Mouse (Mus musculus): ENCODE measurements around the gene Uox. TPM values are rescaled to one million over a fixed set of nuclear protein-coding genes. Genes with fewer than 3 reads are reported as not detected.

The Uox gene
- 0.09 TPM in 1 of 2 replicates, not detected in the other for polyA plus RNA-seq (2015; fragmentation: Nextera tagmentation; extraction: Ambion mirVana)

- Histone ChIP-seq H3K9me3 (replicated peaks; ENCODE audit: control insufficient read depth, low read length, poor library complexity, severe bottlenecking) (no peaks in the 10 kb centered on the region), H3K36me3 (ENCODE audit: control insufficient read depth, insufficient read depth, low read length) (no peaks in the 10 kb centered on the region), H3K27ac (ENCODE audit: low read length) (no peak within 1 kb of the TSS), H3K27me3 (ENCODE audit: control insufficient read depth, insufficient read depth, low read depth, low read length) (no peaks in the 10 kb centered on the region), H3K4me3 (ENCODE audit: low read depth, low read length) (no peak within 1 kb of the TSS), H3K9ac (ENCODE audit: low read depth, low read length) (no peak within 1 kb of the TSS), H3K4me2 (ENCODE audit: low read length) (no peak within 1 kb of the TSS), H3K4me1 (ENCODE audit: control insufficient read depth, insufficient read depth, low read length) (no peaks in the 10 kb centered on the region)
- ATAC-seq, result no peak
- 79% methylated on average over 10 of the region's 10 CpGs for WGBS
Observed at GRCm38 (mm10) chr3:146570148-146570782, at the start of gene Uox. Uox (plus strand) TSS chr3:146570426.

- Histone ChIP-seq H3K4me3 (ENCODE audit: low read depth, low read length) (peak within 1 kb of the TSS; percentile 85), H3K27ac (ENCODE audit: low read length) (peak within 1 kb of the TSS; percentile 98), H3K27me3 (ENCODE audit: control insufficient read depth, insufficient read depth, low read depth, low read length) (no peaks in the 10 kb centered on the region), H3K4me2 (ENCODE audit: low read length) (peak within 1 kb of the TSS; percentile 56), H3K9me3 (replicated peaks; ENCODE audit: control insufficient read depth, low read length, poor library complexity, severe bottlenecking) (no peaks in the 10 kb centered on the region), H3K4me1 (ENCODE audit: control insufficient read depth, insufficient read depth, low read length) (peaks cover 5% of the 10 kb centered on the region), H3K9ac (ENCODE audit: low read depth, low read length) (peak within 1 kb of the TSS; percentile 85), H3K36me3 (ENCODE audit: control insufficient read depth, insufficient read depth, low read length) (peaks cover 10% of the 10 kb centered on the region)
- under 1% methylated on average over 59 of the region's 82 CpGs for WGBS
- peak; percentile 97 for ATAC-seq
Observed at GRCm38 (mm10) chr3:146520798-146521651, 49.2 kb upstream of the Uox start, which contains the start of gene Rpf1. Rpf1 (minus strand) TSS chr3:146521429.

- 18% methylated on average over 8 of the region's 8 CpGs for WGBS
- H3K9ac ChIP-seq (ENCODE audit: low read depth, low read length), result peak overlapping the region; percentile 85; the same call in 1 of the 2 replicates
- no peaks in the 10 kb centered on the region for H3K27me3 ChIP-seq (ENCODE audit: control insufficient read depth, insufficient read depth, low read depth, low read length)
- peak overlapping the region; percentile 98 for H3K27ac ChIP-seq (ENCODE audit: low read length)
- H3K9me3 ChIP-seq (replicated peaks; ENCODE audit: control insufficient read depth, low read length, poor library complexity, severe bottlenecking), result no peaks in the 10 kb centered on the region
- H3K4me2 ChIP-seq (ENCODE audit: low read length), result peak overlapping the region; percentile 56
- H3K36me3 ChIP-seq (ENCODE audit: control insufficient read depth, insufficient read depth, low read length), result peaks cover 10% of the 10 kb centered on the region
- peak overlapping the region; percentile 85 for H3K4me3 ChIP-seq (ENCODE audit: low read depth, low read length)
- ATAC-seq, result no peak
- peaks cover 5% of the 10 kb centered on the region for H3K4me1 ChIP-seq (ENCODE audit: control insufficient read depth, insufficient read depth, low read length)
Observed at GRCm38 (mm10) chr3:146521652-146522020, 48.6 kb upstream of the Uox start.

- H3K4me3 ChIP-seq (ENCODE audit: low read depth, low read length), result no peak overlapping the region
- no peak for ATAC-seq
- H3K27me3 ChIP-seq (ENCODE audit: control insufficient read depth, insufficient read depth, low read depth, low read length), result no peaks in the 10 kb centered on the region
- H3K9me3 ChIP-seq (replicated peaks; ENCODE audit: control insufficient read depth, low read length, poor library complexity, severe bottlenecking), result no peaks in the 10 kb centered on the region
- H3K36me3 ChIP-seq (ENCODE audit: control insufficient read depth, insufficient read depth, low read length), result no peaks in the 10 kb centered on the region
- H3K27ac ChIP-seq (ENCODE audit: low read length), result no peak overlapping the region
- no peaks in the 10 kb centered on the region for H3K4me1 ChIP-seq (ENCODE audit: control insufficient read depth, insufficient read depth, low read length)
- no peak overlapping the region for H3K9ac ChIP-seq (ENCODE audit: low read depth, low read length)
- WGBS, result 16% methylated on average over 2 of the region's 2 CpGs
- no peak overlapping the region for H3K4me2 ChIP-seq (ENCODE audit: low read length)
Observed at GRCm38 (mm10) chr3:146528335-146528734, 41.9 kb upstream of the Uox start.

- Histone ChIP-seq H3K4me2 (ENCODE audit: low read length) (no peak overlapping the region), H3K9ac (ENCODE audit: low read depth, low read length) (no peak overlapping the region), H3K36me3 (ENCODE audit: control insufficient read depth, insufficient read depth, low read length) (no peaks in the 10 kb centered on the region), H3K27ac (ENCODE audit: low read length) (no peak overlapping the region), H3K27me3 (ENCODE audit: control insufficient read depth, insufficient read depth, low read depth, low read length) (no peaks in the 10 kb centered on the region), H3K9me3 (replicated peaks; ENCODE audit: control insufficient read depth, low read length, poor library complexity, severe bottlenecking) (no peaks in the 10 kb centered on the region), H3K4me3 (ENCODE audit: low read depth, low read length) (no peak overlapping the region), H3K4me1 (ENCODE audit: control insufficient read depth, insufficient read depth, low read length) (no peaks in the 10 kb centered on the region)
- 54% methylated on average over 6 of the region's 6 CpGs for WGBS
- ATAC-seq, result no peak
Observed at GRCm38 (mm10) chr3:146534986-146535385, 35.2 kb upstream of the Uox start.

- H3K36me3 ChIP-seq (ENCODE audit: control insufficient read depth, insufficient read depth, low read length), result no peaks in the 10 kb centered on the region
- H3K4me2 ChIP-seq (ENCODE audit: low read length), result no peak overlapping the region
- no peak for ATAC-seq
- H3K27ac ChIP-seq (ENCODE audit: low read length), result no peak overlapping the region
- WGBS, result 93% methylated on average over 4 of the region's 4 CpGs
- H3K9me3 ChIP-seq (replicated peaks; ENCODE audit: control insufficient read depth, low read length, poor library complexity, severe bottlenecking), result no peaks in the 10 kb centered on the region
- H3K4me1 ChIP-seq (ENCODE audit: control insufficient read depth, insufficient read depth, low read length), result no peaks in the 10 kb centered on the region
- no peak overlapping the region for H3K9ac ChIP-seq (ENCODE audit: low read depth, low read length)
- H3K4me3 ChIP-seq (ENCODE audit: low read depth, low read length), result no peak overlapping the region
- no peaks in the 10 kb centered on the region for H3K27me3 ChIP-seq (ENCODE audit: control insufficient read depth, insufficient read depth, low read depth, low read length)
Observed at GRCm38 (mm10) chr3:146540521-146541273, 29.5 kb upstream of the Uox start.

GRCm38 (mm10) chr3:146543632-146544031, 26.6 kb upstream of the Uox start:
- Histone ChIP-seq H3K9ac (ENCODE audit: low read depth, low read length) (no peak overlapping the region), H3K36me3 (ENCODE audit: control insufficient read depth, insufficient read depth, low read length) (no peaks in the 10 kb centered on the region), H3K27ac (ENCODE audit: low read length) (no peak overlapping the region), H3K4me3 (ENCODE audit: low read depth, low read length) (no peak overlapping the region), H3K4me2 (ENCODE audit: low read length) (no peak overlapping the region), H3K4me1 (ENCODE audit: control insufficient read depth, insufficient read depth, low read length) (no peaks in the 10 kb centered on the region), H3K9me3 (replicated peaks; ENCODE audit: control insufficient read depth, low read length, poor library complexity, severe bottlenecking) (no peaks in the 10 kb centered on the region), H3K27me3 (ENCODE audit: control insufficient read depth, insufficient read depth, low read depth, low read length) (no peaks in the 10 kb centered on the region)
- WGBS, result 35% methylated on average over 1 of the region's 1 CpGs
- no peak for ATAC-seq

GRCm38 (mm10) chr3:146554816-146555215, 15.4 kb upstream of the Uox start:
- Histone ChIP-seq H3K27me3 (ENCODE audit: control insufficient read depth, insufficient read depth, low read depth, low read length) (no peaks in the 10 kb centered on the region), H3K9ac (ENCODE audit: low read depth, low read length) (no peak overlapping the region), H3K4me3 (ENCODE audit: low read depth, low read length) (no peak overlapping the region), H3K9me3 (replicated peaks; ENCODE audit: control insufficient read depth, low read length, poor library complexity, severe bottlenecking) (no peaks in the 10 kb centered on the region), H3K4me1 (ENCODE audit: control insufficient read depth, insufficient read depth, low read length) (no peaks in the 10 kb centered on the region), H3K4me2 (ENCODE audit: low read length) (no peak overlapping the region), H3K27ac (ENCODE audit: low read length) (no peak overlapping the region), H3K36me3 (ENCODE audit: control insufficient read depth, insufficient read depth, low read length) (no peaks in the 10 kb centered on the region)
- no peak for ATAC-seq
- WGBS, result 80% methylated on average over 7 of the region's 7 CpGs

Measured in midbrain, embryonic 16.5 days (tissue).